Mouse (Mus musculus) midbrain, postnatal 0 days (tissue): ENCODE measurements around the gene Gse1. TPM values are rescaled to one million over a fixed set of nuclear protein-coding genes. Genes with fewer than 3 reads are reported as not detected.

Experiments used
- ATAC-seq: fragments of 200-750 bp; cut with Nextera tagmentation; 2 replicates; pipeline ENCODE4 v1.8.0; 2017; ENCODE audit warnings: moderate number of reproducible peaks, mild to moderate bottlenecking, moderate TSS enrichment, moderate library complexity; ENCODE audit not compliant: low FRiP score
- DNase-seq: peaks from one replicate; pipeline ENCODE4 v3.0.0-alpha.2; 2015; ENCODE audit warnings: low spot score
- H3K27ac ChIP-seq: fragments of 300-500 bp; sonication (generic); 2 replicates; pipeline ENCODE4 v1.5.1; 2014; ENCODE audit warnings: low read depth, mild to moderate bottlenecking, low read length, mixed read lengths
- H3K27me3 ChIP-seq: fragments of 300-500 bp; sonication (generic); 2 replicates; pipeline ENCODE4 v1.6.1; 2014; ENCODE audit warnings: low read length, control low read depth, mixed read lengths; ENCODE audit not compliant: insufficient read depth
- H3K36me3 ChIP-seq: fragments of 300-500 bp; sonication (generic); 2 replicates; pipeline ENCODE4 v1.6.1; 2014; ENCODE audit warnings: low read length, control low read depth, mixed read lengths; ENCODE audit not compliant: insufficient read depth
- H3K4me1 ChIP-seq: fragments of 300-500 bp; sonication (generic); 2 replicates; pipeline ENCODE4 v1.6.1; 2014; ENCODE audit warnings: mild to moderate bottlenecking, control low read depth, antibody characterized with exemption, low read length, mixed read lengths; ENCODE audit not compliant: insufficient read depth
- H3K4me2 ChIP-seq: fragments of 300-500 bp; sonication (generic); 2 replicates; pipeline ENCODE4 v1.6.1; 2014; ENCODE audit warnings: low read depth, mild to moderate bottlenecking, low read length, mixed read lengths; ENCODE audit not compliant: poor library complexity, severe bottlenecking
- H3K4me3 ChIP-seq: fragments of 300-500 bp; sonication (generic); 2 replicates; pipeline ENCODE4 v1.5.1; 2014; ENCODE audit warnings: low read depth, mild to moderate bottlenecking, low read length, moderate library complexity
- H3K9ac ChIP-seq: fragments of 300-500 bp; sonication (generic); replicated peaks from 2 replicates; pipeline ENCODE4 v1.6.1; 2014; ENCODE audit warnings: mild to moderate bottlenecking, low read length, moderate library complexity, mixed read lengths; ENCODE audit not compliant: poor library complexity, severe bottlenecking
- H3K9me3 ChIP-seq: fragments of 300-500 bp; sonication (generic); 2 replicates; pipeline ENCODE4 v1.6.1; 2016; ENCODE audit warnings: low read length, control low read depth
- CTCF ChIP-seq: IDR thresholded peaks from 2 replicates; pipeline ENCODE4 v1.5.1; 2016; ENCODE audit warnings: antibody characterized with exemption, mild to moderate bottlenecking
- WGBS: fragments of 180-500 bp; shearing (Covaris S2); extraction: QIAGEN DNeasy Blood & Tissue Kit; methylation state at CpG from one replicate; pipeline ENCODE4 v1.1.7; 2014; 5-methylcytosine and 5-hydroxymethylcytosine counted together
- polyA plus RNA-seq: library from polyadenylated mRNA; unstranded; fragments of >200 nt; fragmentation: Nextera tagmentation; extraction: Ambion mirVana; gene quantifications from 2 replicates; pipeline ENCODE4 v1.2.1, GENCODE M21; 2015
- total RNA-seq: library from RNA; depleted of rRNA; stranded (reverse); fragments of >200 nt; gene quantifications from 2 replicates; pipeline ENCODE4 v1.2.3, GENCODE M21; 2014

The Gse1 gene
- total and polyA plus RNA-seq, 2 experiments from 2014 or later: 12.4 to 51.3 TPM

DNA sequence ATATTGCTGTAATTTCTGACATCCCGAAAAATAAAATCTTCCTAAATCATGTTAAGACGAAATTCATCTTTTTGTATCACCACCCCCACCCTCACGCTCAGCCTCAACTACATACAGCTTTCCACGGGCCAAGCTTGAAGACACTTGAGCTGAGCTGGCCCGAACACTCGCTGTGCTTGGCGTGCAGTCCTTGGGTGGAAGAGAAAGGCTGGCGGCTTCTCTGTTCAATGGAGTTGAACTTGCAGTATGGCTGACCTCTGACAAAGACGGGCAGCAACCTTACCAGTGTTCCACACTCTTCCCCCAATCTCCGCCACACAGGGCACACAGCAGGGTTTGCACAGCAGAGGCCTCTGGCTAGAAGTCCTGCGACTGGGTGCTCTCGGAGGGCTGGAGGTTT lies 353.1 kb downstream of the Gse1 start:
- Histone ChIP-seq H3K9me3 (no peaks in the 10 kb centered on the region), H3K4me2 (no peak overlapping the region), H3K27me3 (no peaks in the 10 kb centered on the region), H3K36me3 (peaks cover 42% of the 10 kb centered on the region), H3K9ac (no peak overlapping the region), H3K27ac (no peak overlapping the region), H3K4me1 (no peaks in the 10 kb centered on the region), H3K4me3 (no peak overlapping the region)
- 87% methylated on average over 12 of the region's 12 CpGs for WGBS
- no peak for DNase-seq
- no peak for ATAC-seq
- no peak for TF ChIP-seq CTCF

DNA sequence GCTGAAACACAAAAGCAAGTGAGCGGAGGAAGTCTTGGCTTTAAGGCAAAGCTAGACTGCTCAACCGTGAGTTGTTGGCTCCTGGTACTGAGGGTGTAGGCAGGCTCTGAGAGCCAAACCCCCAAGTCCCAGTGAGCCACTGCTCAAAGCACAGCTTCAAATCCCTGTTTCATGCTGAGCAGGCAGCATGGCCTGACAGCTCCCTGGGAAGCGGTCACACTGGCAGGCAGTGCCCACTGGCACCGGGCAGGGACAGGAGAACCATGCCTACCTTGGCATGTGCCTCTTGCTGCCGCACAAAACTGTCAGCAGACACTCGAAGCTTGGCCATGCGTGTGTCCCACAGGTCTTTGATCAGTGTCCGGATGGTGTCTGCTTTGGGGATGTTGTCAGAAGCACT lies 353.6 kb downstream of the Gse1 start:
- Histone ChIP-seq H3K36me3 (peaks cover 38% of the 10 kb centered on the region), H3K9ac (no peak overlapping the region), H3K27ac (no peak overlapping the region), H3K27me3 (no peaks in the 10 kb centered on the region), H3K4me3 (no peak overlapping the region), H3K4me1 (no peaks in the 10 kb centered on the region), H3K9me3 (no peaks in the 10 kb centered on the region), H3K4me2 (no peak overlapping the region)
- 81% methylated on average over 8 of the region's 8 CpGs for WGBS
- ATAC-seq (no peak; the same call in 1 of the 2 replicates), DNase-seq (peak; percentile 42)
- TF ChIP-seq CTCF: no peak

DNA sequence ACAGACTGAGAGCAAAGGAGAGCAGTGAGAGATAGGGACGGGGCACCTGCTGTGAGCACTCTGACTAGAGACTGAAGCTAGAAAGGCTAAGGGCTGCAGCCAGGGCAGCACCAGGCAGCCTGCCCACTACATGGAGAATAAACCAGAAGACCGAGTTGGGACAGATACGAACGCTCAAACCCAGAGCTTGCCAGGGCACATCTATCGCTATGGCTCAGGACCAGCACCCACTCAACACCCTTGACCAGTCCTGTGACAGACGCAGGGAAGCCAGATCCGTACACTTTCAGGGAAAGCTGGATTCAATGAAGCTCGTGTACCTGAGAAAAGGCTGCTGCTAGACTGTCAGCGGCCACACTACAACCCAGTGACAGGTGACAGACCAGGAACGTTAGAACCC lies 357.3 kb downstream of the Gse1 start:
- Histone ChIP-seq H3K9me3 (no peaks in the 10 kb centered on the region), H3K4me1 (peaks cover 4% of the 10 kb centered on the region; the same call in 1 of the 2 replicates), H3K4me3 (no peak overlapping the region), H3K9ac (no peak overlapping the region), H3K36me3 (peaks cover 4% of the 10 kb centered on the region; the same call in 1 of the 2 replicates), H3K27me3 (no peaks in the 10 kb centered on the region), H3K4me2 (no peak overlapping the region), H3K27ac (no peak overlapping the region)
- no peak for TF ChIP-seq CTCF
- DNase-seq (no peak), ATAC-seq (no peak)
- WGBS: 92% methylated on average over 10 of the region's 10 CpGs

DNA sequence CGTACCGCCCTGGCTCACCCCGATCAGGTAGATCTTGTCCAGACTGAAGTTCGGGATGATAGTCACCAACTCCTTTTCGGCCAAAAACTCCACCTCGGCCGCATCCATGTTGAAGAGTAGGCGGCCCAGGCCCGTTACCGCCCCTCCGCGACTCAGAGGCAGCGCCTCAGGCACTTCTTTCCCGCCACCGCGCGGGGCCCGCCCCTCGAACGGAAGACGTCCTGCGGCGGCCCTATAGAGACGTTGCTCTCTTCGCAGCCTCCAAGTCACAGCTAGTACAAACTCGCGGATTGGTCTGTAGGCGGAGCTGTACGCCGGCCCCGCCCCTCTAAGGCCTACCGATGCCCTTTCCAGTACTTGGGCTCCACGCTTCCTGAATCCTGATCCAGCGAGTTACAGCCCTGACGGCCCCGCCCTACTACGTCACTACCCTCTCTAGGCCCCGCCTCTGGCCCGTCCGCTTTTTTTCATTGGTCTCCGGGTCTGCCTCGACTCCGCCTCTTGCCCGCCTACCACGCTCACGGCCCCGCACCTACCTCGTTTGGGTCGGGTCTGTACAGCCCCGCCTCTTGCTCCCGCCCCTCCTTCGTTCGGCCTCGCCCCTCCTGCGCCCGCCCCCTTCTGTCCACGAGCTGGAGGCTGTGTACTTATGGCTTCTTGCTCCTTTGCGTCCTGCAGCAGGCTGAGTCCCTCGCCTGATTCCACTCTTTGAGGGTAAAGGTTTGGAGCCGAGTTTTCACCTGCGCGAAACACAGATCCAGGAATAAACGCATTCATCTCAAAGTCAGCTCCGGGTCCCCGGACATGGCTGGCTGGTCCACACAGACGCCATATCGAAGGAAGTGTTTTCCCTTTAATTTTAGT lies 360.9 kb downstream of the Gse1 start, which contains the start of gene Gins2:
Gene Gins2 (minus strand): TSS at position 397 of the 864 bp plus-strand sequence.
- peak within 1 kb of the TSS; percentile 21 for H3K27ac ChIP-seq
- H3K4me2 ChIP-seq: peak within 1 kb of the TSS; percentile 98
- H3K9me3 ChIP-seq: no peaks in the 10 kb centered on the region
- WGBS: under 1% methylated on average over 64 of the region's 67 CpGs
- H3K36me3 ChIP-seq: no peaks in the 10 kb centered on the region
- peak; percentile 25 for TF ChIP-seq CTCF
- peak; percentile 100 for DNase-seq
- H3K4me1 ChIP-seq: peaks cover 4% of the 10 kb centered on the region; the same call in 1 of the 2 replicates
- peak; percentile 99 for ATAC-seq
- no peaks in the 10 kb centered on the region for H3K27me3 ChIP-seq
- peak within 1 kb of the TSS; percentile 51 for H3K4me3 ChIP-seq
- peak within 1 kb of the TSS; percentile 52 for H3K9ac ChIP-seq

- Histone ChIP-seq H3K27me3 (no peaks in the 10 kb centered on the region), H3K9ac (no peak overlapping the region), H3K4me2 (peak overlapping the region; percentile 98), H3K27ac (peak overlapping the region; percentile 21), H3K9me3 (no peaks in the 10 kb centered on the region), H3K36me3 (no peaks in the 10 kb centered on the region), H3K4me3 (peak overlapping the region; percentile 51; the same call in 1 of the 2 replicates), H3K4me1 (peaks cover 4% of the 10 kb centered on the region; the same call in 1 of the 2 replicates)
- TF ChIP-seq CTCF: no peak
- ATAC-seq (no peak), DNase-seq (no peak)
- WGBS: 51% methylated on average over 2 of the region's 2 CpGs
These were observed 361.7 kb downstream of the Gse1 start for GRCm38 (mm10) chr8:120589921-120590320.
